Mouse (Mus musculus): ENCODE data around the gene Faap20. TPM values are rescaled to one million over a fixed set of nuclear protein-coding genes. Genes with fewer than 3 reads are reported as not detected.

Faap20 gene
- total and polyA plus RNA-seq, 3 experiments, result 31.0 to 45.0 (median 36.4) TPM

GRCm38 (mm10) chr4:155297057-155297456, 47.5 kb downstream of the Faap20 start:
- Histone ChIP-seq H3K9ac (ENCODE audit: insufficient read depth, low read depth) (no peak overlapping the region), H3K27ac (ENCODE audit: insufficient read depth, low read depth) (no peak overlapping the region), H3K4me1 (ENCODE audit: control insufficient read depth in 1 of 2, insufficient read depth in 2 of 2) (peaks cover 0 to 5% of the 10 kb centered on the region in 2 experiments; a peak in 1 of 4 replicates), H3K27me3 (replicated peaks) (peaks cover 26% of the 10 kb centered on the region), H3K79me2 (replicated peaks; ENCODE audit: control insufficient read depth, extremely low read depth, insufficient read depth, poor library complexity, severe bottlenecking) (no peaks in the 10 kb centered on the region), H3K4me2 (ENCODE audit: insufficient read depth, low read depth, poor library complexity, severe bottlenecking) (no peak overlapping the region), H3K36me3 (replicated peaks in 1 of 2; ENCODE audit: control insufficient read depth in 1 of 2, insufficient read depth in 1 of 2, low read length in 1 of 2) (no peaks in the 10 kb centered on the region), H3K9me3 (replicated peaks; ENCODE audit: low read length) (no peaks in the 10 kb centered on the region), H3K4me3 (replicated peaks in 1 of 3; ENCODE audit: low read depth in 2 of 3, low read length in 2 of 3, poor library complexity in 1 of 3) (no peak overlapping the region)
- dilution Hi-C loops (cut with MboI; ENCODE audit: extremely low pct_ligation_motif_present, extremely low pct_unique_long_range_greater_than_20kb, low sequenced_read_pairs) (no loop called here), in situ Hi-C loops (cut with MboI; ENCODE audit: low pct_ligation_motif_present, low pct_unique_long_range_greater_than_20kb, low sequenced_read_pairs) (no loop called here)
- no peak for DNase-seq (ENCODE audit: extremely low read depth)
- TF ChIP-seq RAD21 (IDR thresholded peaks at IDR 0.05; ENCODE audit: low read depth, low read length) (peak; percentile 34), JUND (conservative IDR thresholded peaks at IDR 0.05; ENCODE audit: low read depth, low read length) (no peak), ETS1 (conservative IDR thresholded peaks at IDR 0.05; ENCODE audit: low read depth, low read length) (no peak), USF2 (conservative IDR thresholded peaks at IDR 0.05; ENCODE audit: low read depth, low read length) (no peak), MAFK (IDR thresholded peaks at IDR 0.05; ENCODE audit: insufficient replicate concordance, low read length) (no peak), SIN3A (IDR thresholded peaks at IDR 0.05; ENCODE audit: low read length) (no peak), ZNF384 (IDR thresholded peaks at IDR 0.05; ENCODE audit: low read depth, low read length) (no peak), USF1 (IDR thresholded peaks at IDR 0.05; ENCODE audit: low read depth, low read length) (no peak), TCF12 (IDR thresholded peaks at IDR 0.05; ENCODE audit: low read depth, low read length) (no peak), JUN (IDR thresholded peaks at IDR 0.05; ENCODE audit: insufficient read depth, low read depth, low read length) (no peak), CTCF (conservative IDR thresholded peaks at IDR 0.05 in 1 of 2, IDR thresholded peaks at IDR 0.05 in 1 of 2; ENCODE audit: low read depth in 2 of 2, low read length in 2 of 2) (peak in 1 of 2 experiments; percentile 55; a peak in 2 of 4 replicates), TBP (conservative IDR thresholded peaks at IDR 0.05; ENCODE audit: low read depth, low read length) (no peak), MYC (IDR thresholded peaks at IDR 0.05; ENCODE audit: low read depth, low read length) (no peak), ZKSCAN1 (IDR thresholded peaks at IDR 0.05; ENCODE audit: borderline replicate concordance, low read depth, low read length) (no peak), NELFE (IDR thresholded peaks at IDR 0.05; ENCODE audit: low read depth, low read length) (no peak), ZC3H11A (IDR thresholded peaks at IDR 0.05; ENCODE audit: low read depth, low read length) (no peak), IRF4 (IDR thresholded peaks at IDR 0.05; ENCODE audit: low read depth, low read length) (no peak), HCFC1 (IDR thresholded peaks at IDR 0.05; ENCODE audit: low read depth, low read length) (no peak), GABPA (IDR thresholded peaks at IDR 0.05; ENCODE audit: insufficient replicate concordance, low read depth, low read length) (no peak), MAZ (IDR thresholded peaks at IDR 0.05; ENCODE audit: low read depth, low read length) (no peak), SMC3 (IDR thresholded peaks at IDR 0.05; ENCODE audit: low read depth, low read length) (peak; percentile 28; the same call in 1 of the 2 replicates)

- Histone ChIP-seq H3K79me2 (replicated peaks; ENCODE audit: control insufficient read depth, extremely low read depth, insufficient read depth, poor library complexity, severe bottlenecking) (no peaks in the 10 kb centered on the region), H3K27ac (ENCODE audit: insufficient read depth, low read depth) (no peak overlapping the region), H3K4me3 (replicated peaks in 1 of 3; ENCODE audit: low read depth in 2 of 3, low read length in 2 of 3, poor library complexity in 1 of 3) (no peak overlapping the region), H3K27me3 (replicated peaks) (peaks cover 29% of the 10 kb centered on the region), H3K36me3 (replicated peaks in 1 of 2; ENCODE audit: control insufficient read depth in 1 of 2, insufficient read depth in 1 of 2, low read length in 1 of 2) (no peaks in the 10 kb centered on the region), H3K4me2 (ENCODE audit: insufficient read depth, low read depth, poor library complexity, severe bottlenecking) (no peak overlapping the region), H3K9ac (ENCODE audit: insufficient read depth, low read depth) (no peak overlapping the region), H3K4me1 (ENCODE audit: control insufficient read depth in 1 of 2, insufficient read depth in 2 of 2) (peaks cover 0 to 5% of the 10 kb centered on the region in 2 experiments; a peak in 1 of 4 replicates), H3K9me3 (replicated peaks; ENCODE audit: low read length) (no peaks in the 10 kb centered on the region)
- dilution Hi-C loops (cut with MboI; ENCODE audit: extremely low pct_ligation_motif_present, extremely low pct_unique_long_range_greater_than_20kb, low sequenced_read_pairs) (no loop called here), in situ Hi-C loops (cut with MboI; ENCODE audit: low pct_ligation_motif_present, low pct_unique_long_range_greater_than_20kb, low sequenced_read_pairs) (no loop called here)
- TF ChIP-seq POLR2A (IDR thresholded peaks at IDR 0.05; ENCODE audit: low read depth, low read length) (no peak), MXI1 (IDR thresholded peaks at IDR 0.05; ENCODE audit: low read depth, low read length) (no peak), MAFK (IDR thresholded peaks at IDR 0.05; ENCODE audit: insufficient replicate concordance, low read length) (no peak), CHD2 (IDR thresholded peaks at IDR 0.05; ENCODE audit: low read length) (no peak)
- DNase-seq (ENCODE audit: extremely low read depth), result no peak
These were observed 49.2 kb downstream of the Faap20 start for GRCm38 (mm10) chr4:155298826-155299225.
